Mouse (Mus musculus): ENCODE results near the gene Ripply3. TPM values are rescaled to one million over a fixed set of nuclear protein-coding genes. Genes with fewer than 3 reads are reported as not detected.
A peak's percentile ranks its signal among the peaks of the same experiment; 100 is the strongest.

Gene Ripply3
- polyA plus RNA-seq, 1 experiment from 2014 or later, result 4.9 TPM

GRCm38 (mm10) chr16:94371301-94371931, 43.2 kb downstream of the Ripply3 start, which contains the start of gene Pigp:
Pigp (minus strand) TSS chr16:94371842.
- H3K4me1 ChIP-seq (ENCODE audit: control insufficient read depth, insufficient read depth, low read length), result peaks cover 26% of the 10 kb centered on the region
- no peaks in the 10 kb centered on the region for H3K27me3 ChIP-seq (replicated peaks; ENCODE audit: control insufficient read depth, insufficient read depth, low read length)
- DNase-seq (ENCODE audit: low spot score), result peak; percentile 90
- peak within 1 kb of the TSS; percentile 67 for H3K4me2 ChIP-seq (ENCODE audit: low read depth, low read length)
- peak within 1 kb of the TSS; percentile 98 for H3K27ac ChIP-seq (replicated peaks; ENCODE audit: low read depth, low read length)
- peak within 1 kb of the TSS; percentile 96 for H3K4me3 ChIP-seq (ENCODE audit: low read depth, low read length)
- 1% methylated on average over 29 of the region's 43 CpGs for WGBS
- ATAC-seq (ENCODE audit: low read depth), result peak; percentile 87
- no peaks in the 10 kb centered on the region for H3K9me3 ChIP-seq (ENCODE audit: control insufficient read depth, low read length)
- peak within 1 kb of the TSS; percentile 95 for H3K9ac ChIP-seq (ENCODE audit: low read depth, low read length)
- H3K36me3 ChIP-seq (ENCODE audit: control insufficient read depth, insufficient read depth, low read length), result 0 out of 2 replicates have a peak, but pooled peaks cover 7% of the 10 kb centered on the region

DNA sequence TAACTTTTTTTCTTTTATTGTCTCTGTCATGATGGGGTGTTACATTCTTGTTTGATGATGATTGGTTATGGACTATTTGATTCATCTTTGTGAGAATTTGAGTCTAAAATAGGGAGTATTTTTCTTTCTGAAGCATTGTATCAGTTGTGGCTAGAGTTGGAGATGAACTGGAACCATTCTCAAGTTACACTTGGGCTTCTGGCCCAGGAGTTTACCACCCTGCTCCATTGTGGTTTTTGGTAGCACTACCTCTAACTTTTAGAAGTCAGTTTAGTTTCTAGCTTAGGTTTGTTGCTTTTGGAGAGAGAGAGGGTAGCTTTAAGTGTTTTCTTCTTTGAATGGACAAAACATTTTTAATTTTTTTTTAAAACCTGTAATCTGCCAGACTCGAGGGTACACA, 51.2 kb downstream of the Ripply3 start:
- Histone ChIP-seq H3K4me2 (ENCODE audit: low read depth, low read length) (no peak overlapping the region), H3K4me1 (ENCODE audit: control insufficient read depth, insufficient read depth, low read length) (peaks cover 19% of the 10 kb centered on the region; the same call in 1 of the 2 replicates), H3K27me3 (replicated peaks; ENCODE audit: control insufficient read depth, insufficient read depth, low read length) (no peaks in the 10 kb centered on the region), H3K27ac (replicated peaks; ENCODE audit: low read depth, low read length) (no peak overlapping the region; the same call in 1 of the 2 replicates), H3K36me3 (ENCODE audit: control insufficient read depth, insufficient read depth, low read length) (no peaks in the 10 kb centered on the region), H3K9ac (ENCODE audit: low read depth, low read length) (no peak overlapping the region), H3K9me3 (ENCODE audit: control insufficient read depth, low read length) (no peaks in the 10 kb centered on the region), H3K4me3 (ENCODE audit: low read depth, low read length) (no peak overlapping the region)
- WGBS, result 59% methylated on average over 1 of the region's 1 CpGs
- DNase-seq (ENCODE audit: low spot score) (no peak), ATAC-seq (ENCODE audit: low read depth) (no peak)

DNA sequence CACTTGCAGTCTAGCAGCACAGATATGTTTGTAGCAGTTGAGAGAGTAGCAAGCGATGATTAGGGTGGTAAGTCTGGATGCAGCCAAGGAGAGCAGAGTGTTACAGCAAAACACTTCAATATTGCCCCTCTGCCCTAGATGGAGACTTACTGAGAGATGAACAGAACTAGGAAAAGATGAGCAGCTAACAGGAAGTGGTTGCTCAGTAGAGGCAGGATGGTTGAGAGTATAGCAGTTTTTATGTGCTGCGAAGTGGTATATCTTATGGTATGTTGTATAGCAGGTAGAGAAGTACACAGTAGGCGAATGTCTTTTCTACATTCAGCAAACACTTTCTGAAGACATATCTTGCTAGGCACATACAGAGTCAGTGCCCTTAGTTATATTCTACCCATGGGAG, 55.1 kb downstream of the Ripply3 start:
- Histone ChIP-seq H3K27ac (replicated peaks; ENCODE audit: low read depth, low read length) (no peak overlapping the region), H3K9me3 (ENCODE audit: control insufficient read depth, low read length) (no peaks in the 10 kb centered on the region), H3K4me3 (ENCODE audit: low read depth, low read length) (no peak overlapping the region), H3K9ac (ENCODE audit: low read depth, low read length) (no peak overlapping the region), H3K4me1 (ENCODE audit: control insufficient read depth, insufficient read depth, low read length) (peaks cover 16% of the 10 kb centered on the region; the same call in 1 of the 2 replicates), H3K36me3 (ENCODE audit: control insufficient read depth, insufficient read depth, low read length) (0 out of 2 replicates have a peak, but pooled peaks cover 12% of the 10 kb centered on the region), H3K4me2 (ENCODE audit: low read depth, low read length) (no peak overlapping the region), H3K27me3 (replicated peaks; ENCODE audit: control insufficient read depth, insufficient read depth, low read length) (no peaks in the 10 kb centered on the region)
- DNase-seq (ENCODE audit: low spot score) (no peak), ATAC-seq (ENCODE audit: low read depth) (no peak)
- WGBS, result 90% methylated on average over 3 of the region's 3 CpGs

Other genes with a start within 250 kb of the Ripply3 start
- 3.3 and 3.6 TPM in 2 replicates for gene Sim2, start 243.5 kb upstream of the Ripply3 start, polyA plus RNA-seq (2014; fragmentation: Nextera tagmentation; extraction: Ambion mirVana)
- gene Hlcs, start 14.8 kb upstream of the Ripply3 start, polyA plus RNA-seq (2014; fragmentation: Nextera tagmentation; extraction: Ambion mirVana), result 6.8 and 8.2 TPM in 2 replicates
- 270 and 324 TPM in 2 replicates for gene Ttc3, start 42.2 kb downstream of the Ripply3 start, polyA plus RNA-seq (2014; fragmentation: Nextera tagmentation; extraction: Ambion mirVana)
- 125 and 131 TPM in 2 replicates for gene Pigp, start 43.4 kb downstream of the Ripply3 start, polyA plus RNA-seq (2014; fragmentation: Nextera tagmentation; extraction: Ambion mirVana)
- gene Vps26c, start 198.4 kb downstream of the Ripply3 start, polyA plus RNA-seq (2014; fragmentation: Nextera tagmentation; extraction: Ambion mirVana), result 54.9 and 56.6 TPM in 2 replicates
- 11.2 and 12.1 TPM in 2 replicates for gene Dyrk1a, start 241.6 kb downstream of the Ripply3 start, polyA plus RNA-seq (2014; fragmentation: Nextera tagmentation; extraction: Ambion mirVana)

All from embryonic facial prominence, embryonic 14.5 days (tissue).